Mouse (Mus musculus): Measurements from ENCODE around the gene Asb11. TPM values are rescaled to one million over a fixed set of nuclear protein-coding genes. Genes with fewer than 3 reads are reported as not detected.
A peak's percentile ranks its signal among the peaks of the same experiment; 100 is the strongest.

The Asb11 gene
- total RNA-seq, 4 experiments from 2014 or later: 1.5 to 4.2 (median 2.6) TPM

DNA sequence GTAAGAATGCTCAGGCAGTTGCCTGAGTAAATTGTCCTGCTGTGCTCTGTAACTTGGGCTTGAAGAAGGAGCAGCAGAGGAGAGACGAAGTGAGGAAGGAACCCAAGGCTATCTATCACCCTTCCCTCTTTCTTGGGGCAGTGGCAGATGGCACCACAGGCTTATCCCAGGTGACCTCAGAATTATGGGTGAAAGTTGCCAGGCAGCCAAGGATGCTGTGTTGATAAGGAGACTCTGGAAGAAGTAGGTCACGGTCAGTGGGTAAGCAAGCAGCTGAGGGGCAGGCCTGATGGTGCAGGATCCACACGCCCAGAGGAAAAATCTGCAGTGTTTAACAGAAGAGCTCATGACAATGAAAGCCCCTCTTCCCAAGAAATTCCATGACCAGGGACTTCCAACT lies 4.5 kb downstream of the Asb11 start:
- DNase-seq (ENCODE audit: low spot score in 2 of 2): no peak

DNA sequence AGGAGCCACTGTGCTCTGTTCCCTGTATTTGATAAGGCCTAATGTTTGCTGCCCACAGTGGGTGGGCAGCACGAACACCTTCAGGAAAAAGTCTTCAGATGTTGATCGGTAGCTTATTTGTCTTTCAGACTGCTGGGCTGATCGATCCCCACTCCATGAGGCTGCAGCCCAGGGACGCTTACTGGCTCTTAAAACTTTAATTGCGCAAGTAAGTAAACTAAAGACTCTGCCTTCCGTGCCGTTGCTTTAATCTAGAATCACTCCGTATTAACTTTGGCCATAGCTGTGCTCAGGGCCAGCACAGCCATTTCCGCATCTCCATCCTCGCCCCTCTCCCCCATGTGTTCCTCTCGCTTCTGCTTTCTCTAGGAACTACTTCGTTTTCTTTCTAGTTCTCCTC lies 8.8 kb downstream of the Asb11 start:
- DNase-seq (ENCODE audit: low spot score in 2 of 2): no peak

DNA sequence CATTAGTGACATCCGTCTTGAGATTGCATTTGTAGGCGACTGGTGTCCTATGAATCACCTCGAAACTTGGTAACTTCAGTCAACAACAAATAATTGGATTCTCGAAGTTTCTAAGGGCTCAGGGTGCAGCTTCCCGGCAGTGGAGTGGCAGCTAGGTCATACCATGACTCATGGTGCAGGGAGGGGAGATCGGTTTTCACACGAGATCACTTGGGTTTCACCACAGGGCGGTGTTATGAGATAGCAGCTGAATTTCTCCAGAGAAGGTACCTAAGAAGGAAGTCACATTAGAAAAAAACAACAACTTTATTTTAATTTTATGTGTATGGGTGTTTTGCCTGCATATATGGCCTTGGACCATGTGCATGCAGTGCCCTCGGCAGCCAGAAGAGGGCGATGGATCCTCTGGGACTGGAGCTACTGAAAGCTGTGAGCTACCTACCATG lies 9.3 kb downstream of the Asb11 start:
- no peak for DNase-seq (ENCODE audit: low spot score in 2 of 2)

DNA sequence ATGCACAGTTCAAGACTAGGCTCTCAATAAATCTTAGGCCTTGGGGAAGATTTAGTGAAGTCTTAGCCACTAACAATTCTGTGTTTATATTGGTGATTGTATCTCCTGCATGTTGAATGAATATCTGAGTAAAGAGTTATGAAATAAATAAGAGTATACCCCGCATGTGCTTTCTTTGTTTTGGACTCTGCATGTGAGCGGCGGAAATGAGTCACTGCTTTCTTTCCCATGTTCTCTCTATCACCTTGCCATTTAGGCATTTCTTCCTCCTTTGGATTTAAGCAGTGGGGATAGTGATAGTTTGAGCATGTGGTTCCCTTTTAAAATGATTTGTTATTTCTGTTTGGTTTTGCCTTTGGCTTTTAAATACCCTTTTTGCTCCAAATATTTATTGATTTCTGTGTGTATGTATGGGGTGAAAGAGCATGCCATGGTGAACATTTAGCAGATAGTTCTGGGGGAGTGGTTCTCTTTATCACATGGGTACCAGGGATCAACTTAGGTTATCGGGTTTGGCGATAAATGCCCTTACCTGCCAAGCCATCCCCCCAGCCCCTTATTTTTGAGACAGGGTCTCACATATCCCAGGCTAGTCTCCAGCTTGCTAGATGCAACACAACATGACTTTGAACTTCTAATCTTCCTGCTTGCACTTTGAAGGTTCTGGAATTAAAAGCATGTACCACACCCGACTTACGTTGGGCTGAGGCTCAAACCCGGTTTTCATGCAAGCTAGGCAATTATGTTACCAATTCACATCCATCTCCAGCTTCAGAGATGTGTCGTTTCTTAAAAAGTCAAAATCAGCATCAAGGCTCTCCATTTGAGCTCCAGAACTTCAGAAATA lies 10.3 kb downstream of the Asb11 start:
- DNase-seq (ENCODE audit: low spot score in 2 of 2): no peak

DNA sequence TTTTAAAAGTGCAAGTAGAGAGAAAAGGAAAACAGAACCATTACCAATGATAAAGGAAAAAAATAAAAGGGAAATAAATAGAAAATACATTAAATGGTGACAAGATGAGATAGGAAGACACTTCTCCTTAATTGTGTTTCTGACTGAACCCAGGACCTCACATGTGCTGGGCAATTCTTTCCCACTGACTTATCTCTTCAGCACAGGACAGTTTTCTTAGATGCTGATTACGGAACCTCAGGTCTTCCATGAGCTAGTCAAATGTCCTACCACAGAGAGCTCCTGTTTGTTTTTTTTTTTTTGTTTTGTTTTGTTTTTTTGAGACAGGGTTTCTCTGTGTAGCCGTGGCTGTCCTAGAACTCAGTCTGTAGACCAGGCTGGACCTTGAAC lies 10.9 kb downstream of the Asb11 start:
- DNase-seq (ENCODE audit: low spot score in 2 of 2): no peak

DNA sequence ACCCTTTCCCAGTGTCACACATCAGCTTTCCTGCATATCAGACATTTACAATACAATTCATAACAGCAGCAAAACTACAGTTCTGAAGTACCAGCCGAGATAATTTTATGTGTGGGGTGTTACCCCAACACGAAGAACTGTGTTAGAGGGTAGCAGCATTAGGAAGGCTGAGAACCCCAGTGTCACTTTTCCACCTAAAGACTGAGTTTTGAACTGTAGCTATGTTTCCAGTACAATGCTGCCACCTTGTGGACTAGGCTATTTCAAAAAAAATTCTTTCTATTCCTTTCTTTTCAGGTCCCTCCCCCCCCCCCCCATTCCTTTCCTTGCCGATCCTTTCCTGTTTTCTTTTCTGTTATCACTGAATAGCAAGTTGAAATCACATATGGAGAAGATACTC lies 12.4 kb downstream of the Asb11 start:
- DNase-seq (ENCODE audit: low spot score in 2 of 2): peak in 1 of 2 experiments; percentile 26

DNA sequence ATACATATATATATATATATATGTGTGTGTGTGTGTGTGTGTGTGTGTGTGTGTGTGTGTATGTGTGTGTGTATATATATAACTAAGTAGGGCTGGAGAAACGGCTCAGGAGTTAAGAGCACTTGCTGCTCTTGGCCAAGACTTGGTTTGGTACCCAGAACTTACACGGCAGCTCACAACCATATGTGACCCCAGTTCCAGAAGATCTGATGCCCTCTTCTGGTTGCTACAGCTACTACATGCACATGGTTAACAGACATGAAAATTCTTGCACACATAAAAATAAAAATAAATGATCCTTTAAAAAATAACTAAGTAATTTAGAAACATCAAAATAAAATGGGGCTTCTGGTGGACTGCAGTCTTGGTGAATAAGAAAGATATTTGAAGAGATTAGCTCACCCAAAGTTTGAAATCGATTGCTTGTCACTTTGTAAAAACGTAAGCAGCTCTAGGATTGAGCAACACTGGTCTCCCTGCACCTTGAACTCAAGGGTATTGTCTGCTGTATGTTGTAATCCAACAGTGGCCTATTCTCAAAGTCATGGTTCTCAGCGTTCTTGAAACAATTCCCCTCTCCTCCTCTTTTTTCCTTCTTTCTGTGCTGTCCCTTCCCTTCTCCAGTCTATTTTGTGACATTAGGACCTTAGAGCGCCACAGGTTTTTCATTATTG lies 22.5 kb downstream of the Asb11 start:
- no peak for DNase-seq (ENCODE audit: low spot score in 2 of 2)

DNA sequence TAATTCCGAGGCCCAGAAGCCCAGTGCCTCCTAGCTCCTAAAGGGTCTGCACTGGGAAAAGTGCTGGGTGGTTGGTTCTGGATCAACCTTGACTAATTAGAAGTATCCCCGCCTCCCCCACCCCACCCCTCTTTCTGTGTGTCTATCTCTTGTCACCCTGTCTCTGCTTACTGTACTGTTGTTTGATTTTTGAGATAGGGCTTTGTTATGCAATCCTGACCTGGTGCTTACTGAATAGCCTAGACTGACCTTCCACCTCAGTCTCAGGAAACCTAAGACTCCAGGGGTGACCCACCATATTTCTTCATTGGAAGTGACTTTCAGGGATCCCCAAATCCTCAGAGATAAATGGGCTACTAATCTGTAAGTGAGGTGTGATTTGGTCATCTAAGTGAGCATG lies 65.5 kb downstream of the Asb11 start:
- no peak for DNase-seq (ENCODE audit: low spot score in 2 of 2)

DNA sequence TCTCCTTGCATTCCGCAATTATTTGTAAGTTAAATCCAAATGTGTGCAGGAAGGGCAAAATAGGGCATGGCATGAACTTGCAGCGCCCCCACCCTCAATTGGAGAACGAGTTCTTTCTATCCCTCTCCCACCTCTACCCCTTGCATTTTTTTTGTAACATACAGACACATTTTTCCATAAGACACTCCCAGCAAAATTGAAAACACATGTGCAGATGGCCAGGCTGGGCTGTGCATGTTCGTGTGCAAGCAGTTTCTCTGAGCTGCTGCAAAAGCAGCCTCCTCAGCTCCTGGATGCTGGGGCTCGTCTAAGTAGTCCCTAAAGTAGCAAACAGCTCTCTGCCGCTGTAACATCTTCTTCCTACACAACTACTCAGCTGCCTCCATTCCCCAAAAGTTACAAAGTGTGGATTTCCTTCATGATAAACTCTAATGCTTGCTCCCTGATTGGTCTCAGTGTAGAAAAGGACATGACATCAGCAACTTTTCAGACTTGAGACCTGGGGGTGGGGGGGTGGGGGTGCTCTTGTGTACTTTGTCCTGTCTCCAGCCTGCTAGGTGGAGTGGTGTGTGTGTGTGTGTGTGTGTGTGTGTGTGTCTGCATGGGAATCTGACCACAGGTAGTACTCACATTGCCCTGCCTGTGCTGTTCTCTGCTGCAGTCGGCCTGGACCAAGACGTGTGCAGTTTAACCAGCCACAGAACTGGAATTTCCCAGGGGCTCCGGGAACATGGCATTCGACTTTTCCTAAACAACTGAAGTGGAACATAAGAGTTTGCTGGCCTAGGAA lies 69.1 kb downstream of the Asb11 start, which contains the start of gene Asb9:
Asb9 (plus strand) TSS at position 619 of the 790 bp plus-strand sequence.
- no peak for DNase-seq (ENCODE audit: low spot score in 2 of 2)

DNA sequence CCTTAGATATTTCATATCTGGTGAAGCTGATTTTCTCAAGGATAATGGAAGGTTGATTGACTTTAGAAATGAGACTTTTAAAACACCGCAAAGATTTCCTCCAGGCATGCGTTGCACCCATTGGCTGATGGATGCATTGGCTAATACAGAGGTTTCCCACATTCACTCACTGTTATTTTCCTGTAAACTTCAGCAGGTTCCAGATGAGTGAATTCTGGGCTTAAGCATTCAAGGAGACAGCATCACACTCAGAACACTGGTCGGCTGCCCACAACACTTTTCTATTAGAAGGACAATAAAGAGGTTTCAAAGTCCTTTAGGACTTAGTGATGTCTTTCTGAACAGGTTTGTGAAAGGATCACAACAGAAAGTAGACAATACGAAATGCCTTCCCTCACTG lies 70.3 kb downstream of the Asb11 start:
- no peak for DNase-seq (ENCODE audit: low spot score in 2 of 2)

DNA sequence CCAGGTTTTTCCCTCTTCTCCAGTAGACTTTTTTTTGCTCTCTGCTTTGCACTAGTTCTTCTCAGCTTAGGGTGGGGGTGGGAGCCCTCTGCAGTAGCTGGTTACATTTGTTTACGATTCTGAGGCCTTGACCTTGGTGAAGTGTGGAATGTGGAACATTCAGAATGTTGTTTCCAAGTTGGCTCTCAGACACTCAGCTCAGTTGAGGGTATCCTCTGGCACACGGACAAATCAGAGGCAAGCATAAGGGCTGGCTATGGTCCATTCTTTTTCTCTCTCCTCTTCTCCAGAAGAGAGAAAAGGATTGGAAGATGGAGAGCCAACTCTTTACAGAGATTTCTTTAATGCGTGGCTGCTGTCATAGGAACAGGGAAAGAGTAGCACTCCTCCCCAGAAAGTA lies 71.9 kb downstream of the Asb11 start:
- DNase-seq (ENCODE audit: low spot score in 2 of 2): no peak

Other genes with a start within 250 kb of the Asb11 start
- 1 to 10 TPM in 2 of 4 experiments, under 1 TPM in 2; 0.80 to 1.8 (median 1.1) TPM for gene Bmx, start 178.8 kb upstream of the Asb11 start, total RNA-seq (2022)
- gene Pir, start 167.6 kb upstream of the Asb11 start, total RNA-seq (2022): 10 to 100 TPM in 1 of 4 experiments, 1 to 10 TPM in 3; 5.8 to 10.6 (median 8.0) TPM
- gene Vegfd, start 63.6 kb upstream of the Asb11 start, total RNA-seq (2022): 1 to 10 TPM; 3.0 to 6.1 (median 5.0) TPM
- gene Piga, start 17.2 kb upstream of the Asb11 start, total RNA-seq (2022): 1 to 10 TPM; 5.7 to 8.8 (median 7.3) TPM
- gene Asb9, start 69.3 kb downstream of the Asb11 start, total RNA-seq (2022): not detected